9 mouse cellular contexts compared by ENCODE assay signal in genomic region chr2:30285004-30285403, GRCm38 (mm10). TPM values are rescaled to one million over a fixed set of nuclear protein-coding genes. Genes with fewer than 3 reads are reported as not detected.
DNase-seq lines count a peak whose midpoint lies in the region; ATAC-seq and TF ChIP-seq lines count a peak whose summit lies in the region.
"Had no signal": no experiment of that assay in that cellular context is flagged by ENCODE, and none has a peak within 500 bp of the region (broad histone marks: within the 10 kb centered on the region; RNA-seq: fewer than 3 reads in every experiment).

No protein-coding gene starts in this region.

- H3K27me3 ChIP-seq in CH12.LX (replicated peaks): no peaks in the 10 kb centered on the region
- no peaks in the 10 kb centered on the region for H3K27me3 ChIP-seq in forebrain, postnatal 0 days (ENCODE audit: insufficient read depth, low read length)

- 0 out of 2 replicates have a peak, but pooled peaks have one; percentile 28 for TF ChIP-seq EP300 in CH12.LX (IDR thresholded peaks at IDR 0.05; ENCODE audit: low read length)

- peak overlapping the region; percentile 62 to 99 (median 97) for H3K4me3 ChIP-seq in CH12.LX (replicated peaks in 1 of 3; ENCODE audit: low read depth in 2 of 3, low read length in 2 of 3, poor library complexity in 1 of 3)
- H3K4me3 ChIP-seq in forebrain, postnatal 0 days (ENCODE audit: low read depth, low read length): peak overlapping the region; percentile 86
- peak overlapping the region; percentile 86 for H3K4me3 ChIP-seq in macrophage (ENCODE audit: inconsistent target)

- peak overlapping the region; percentile 85 for H3K4me2 ChIP-seq in CH12.LX (ENCODE audit: insufficient read depth, low read depth, poor library complexity, severe bottlenecking)
- H3K4me2 ChIP-seq in forebrain, postnatal 0 days (ENCODE audit: low read depth): peak overlapping the region; percentile 90

- H3K27ac ChIP-seq in CH12.LX (ENCODE audit: insufficient read depth, low read depth) (peak overlapping the region; percentile 30; the same call in 1 of the 2 replicates), macrophage (no peak overlapping the region)
- no peak overlapping the region for H3K27ac ChIP-seq in forebrain, postnatal 0 days (ENCODE audit: low read depth, low read length)

- TF ChIP-seq POLR2A in CH12.LX (IDR thresholded peaks at IDR 0.05; ENCODE audit: low read depth, low read length): peak; percentile 50; the same call in 1 of the 2 replicates

- H3K79me2 ChIP-seq in CH12.LX (replicated peaks; ENCODE audit: control insufficient read depth, extremely low read depth, insufficient read depth, poor library complexity, severe bottlenecking): peaks cover 41% of the 10 kb centered on the region
- H3K79me2 ChIP-seq in macrophage (ENCODE audit: inconsistent target): peaks cover 55% of the 10 kb centered on the region

- 91% methylated on average over 5 of the region's 5 CpGs for WGBS in forebrain, postnatal 0 days
- WGBS in macrophage (ENCODE audit: missing documents): 72% methylated on average over 5 of the region's 5 CpGs

- peaks cover 8 to 26% of the 10 kb centered on the region in 2 experiments for H3K4me1 ChIP-seq in CH12.LX (ENCODE audit: control insufficient read depth in 1 of 2, insufficient read depth in 2 of 2)
- H3K4me1 ChIP-seq in forebrain, postnatal 0 days (ENCODE audit: insufficient read depth): peaks cover 12% of the 10 kb centered on the region

- no peaks in the 10 kb centered on the region for H3K9me3 ChIP-seq in CH12.LX (replicated peaks; ENCODE audit: low read length)
- no peaks in the 10 kb centered on the region for H3K9me3 ChIP-seq in forebrain, postnatal 0 days (ENCODE audit: low read length)

- intact Hi-C loops in heart, postnatal 25 days (cut with DNase I): no loop called here

- H3K36me3 ChIP-seq in CH12.LX (replicated peaks in 1 of 2; ENCODE audit: control insufficient read depth in 1 of 2, insufficient read depth in 1 of 2, low read length in 1 of 2): peaks cover 0 to 32% of the 10 kb centered on the region in 2 experiments
- peaks cover 6% of the 10 kb centered on the region; the same call in 1 of the 2 replicates for H3K36me3 ChIP-seq in forebrain, postnatal 0 days (ENCODE audit: insufficient read depth)
- no peaks in the 10 kb centered on the region for H3K36me3 ChIP-seq in macrophage (ENCODE audit: inconsistent target)

- dilution Hi-C loops in CH12.LX (cut with MboI; ENCODE audit: extremely low pct_ligation_motif_present, extremely low pct_unique_long_range_greater_than_20kb, low sequenced_read_pairs): no loop called here

- no peak for ATAC-seq in forebrain, postnatal 0 days

- 0 out of 4 replicates have a peak, but pooled peaks of 1 of the 2 experiments have one; percentile 5 for TF ChIP-seq CTCF in CH12.LX (conservative IDR thresholded peaks at IDR 0.05 in 1 of 2, IDR thresholded peaks at IDR 0.05 in 1 of 2; ENCODE audit: low read depth in 2 of 2, low read length in 2 of 2)
- TF ChIP-seq CTCF in forebrain, postnatal 0 days (IDR thresholded peaks at IDR 0.05; ENCODE audit: low read depth): no peak

- in situ Hi-C loops in CH12.LX (cut with MboI; ENCODE audit: low pct_ligation_motif_present, low pct_unique_long_range_greater_than_20kb, low sequenced_read_pairs): loop anchor here (5.0 kb wide), 1 partner anchor 98 kb away; no protein-coding TSS in a partner anchor

- no peak for TF ChIP-seq RAD21 in CH12.LX (IDR thresholded peaks at IDR 0.05; ENCODE audit: low read depth, low read length)

- peak; percentile 90 for DNase-seq in heart, adult 11 months
- DNase-seq in heart, postnatal 25 days (ENCODE audit: low spot score): no peak
- peak; percentile 66 for DNase-seq in CH12.LX (ENCODE audit: extremely low read depth)
- no peak for DNase-seq in forebrain, postnatal 0 days
- DNase-seq in right cerebral cortex, postnatal 4 days: no peak
- DNase-seq in frontal cortex, postnatal 25 days (ENCODE audit: low spot score in 2 of 2): no peak
- no peak for DNase-seq in adrenal gland, adult 2 months
- DNase-seq: cerebellum, adult 11-12 months had no signal

- peak overlapping the region; percentile 39 for H3K9ac ChIP-seq in CH12.LX (ENCODE audit: insufficient read depth, low read depth)
- H3K9ac ChIP-seq in forebrain, postnatal 0 days: no peak overlapping the region

TF ChIP-seq in CH12.LX, 34 proteins besides CTCF, POLR2A, EP300 and RAD21 (continues in another document):
- TF ChIP-seq E2F4 (IDR thresholded peaks at IDR 0.05; ENCODE audit: insufficient replicate concordance, low read depth, low read length): no peak
- TF ChIP-seq MAX (IDR thresholded peaks at IDR 0.05; ENCODE audit: low read length): peak; percentile 39; the same call in 1 of the 2 replicates

RNA-seq across cellular contexts. Expression of gene Dolk, which starts 1.1 kb away (rescaled TPM):
- 10 to 100 TPM; 23.6 to 26.3 TPM for total RNA-seq in heart, postnatal 25 days (2021)
- total RNA-seq in CH12.LX (2012; rRNA removed) (17.4 and 18.1 TPM in 2 replicates), CH12.LX (2014; rRNA removed) (11.1 and 11.6 TPM in 2 replicates)
- polyA plus RNA-seq in CH12.LX (2012; ENCODE audit: insufficient read length, low read depth) (10.8 and 11.8 TPM in 2 replicates), macrophage (2018) (13.1 to 21.9 TPM (median 15.9 TPM) in 3 replicates)
- total RNA-seq in forebrain, postnatal 0 days (2014; rRNA removed): 26.6 and 34.8 TPM in 2 replicates
- 31.1 and 37.7 TPM in 2 replicates for polyA plus RNA-seq in forebrain, postnatal 0 days (2015; fragmentation: Nextera tagmentation; extraction: Ambion mirVana)
- total RNA-seq in macrophage (2018; cell fraction: chromatin; rRNA removed): 1 to 10 TPM; 1.1 to 7.8 (median 4.4) TPM
- total RNA-seq in macrophage (2018; cell fraction: cytosol; rRNA removed): 10 to 100 TPM in 25 of 26 experiments, 1 to 10 TPM in 1; 9.5 to 26.0 (median 15.4) TPM
- 10 to 100 TPM in 24 of 26 experiments, 1 to 10 TPM in 2; 4.8 to 27.5 (median 16.7) TPM for total RNA-seq in macrophage (2018; cell fraction: nucleus; rRNA removed)
- 10 to 100 TPM; 39.5 to 61.5 TPM for total RNA-seq in adrenal gland, adult 2 months (2021)
- 39.0 and 42.2 TPM in 2 replicates for polyA plus RNA-seq in adrenal gland, adult 2 months (2012; rRNA removed)

RNA-seq across cellular contexts. Expression of gene Nup188, which starts 1.2 kb away (rescaled TPM):
- total RNA-seq in heart, postnatal 25 days (2021): 10 to 100 TPM; 19.6 to 20.0 TPM
- total RNA-seq in CH12.LX (2012; rRNA removed): 40.2 and 47.6 TPM in 2 replicates
- total RNA-seq in CH12.LX (2014; rRNA removed): 19.7 and 20.9 TPM in 2 replicates
- polyA plus RNA-seq in CH12.LX (2012; ENCODE audit: insufficient read length, low read depth): 58.8 and 61.2 TPM in 2 replicates
- total RNA-seq in forebrain, postnatal 0 days (2014; rRNA removed): 25.1 and 29.3 TPM in 2 replicates
- polyA plus RNA-seq in forebrain, postnatal 0 days (2015; fragmentation: Nextera tagmentation; extraction: Ambion mirVana): 11.8 and 14.1 TPM in 2 replicates
- total RNA-seq in macrophage (2018; cell fraction: chromatin; rRNA removed): 100 to 1,000 TPM in 1 of 26 experiments, 10 to 100 TPM in 25; 21.9 to 112 (median 45.9) TPM
- total RNA-seq in macrophage (2018; cell fraction: cytosol; rRNA removed): 10 to 100 TPM in 25 of 26 experiments, 1 to 10 TPM in 1; 8.9 to 19.7 (median 14.0) TPM
- total RNA-seq in macrophage (2018; cell fraction: nucleus; rRNA removed): 10 to 100 TPM; 14.5 to 56.4 (median 21.3) TPM
- 11.2 to 26.1 TPM (median 14.0 TPM) in 3 replicates for polyA plus RNA-seq in macrophage (2018)
- total RNA-seq in adrenal gland, adult 2 months (2021): 10 to 100 TPM; 24.9 to 31.1 TPM
- 54.4 and 66.6 TPM in 2 replicates for polyA plus RNA-seq in adrenal gland, adult 2 months (2012; rRNA removed)

RNA-seq across cellular contexts. Expression of gene Gm28038, which starts 4.2 kb away (rescaled TPM):
- under 1 TPM in 1 of 2 experiments, not detected in 1; 0.91 TPM for total RNA-seq in heart, postnatal 25 days (2021)
- total RNA-seq in CH12.LX (2012; rRNA removed) (not detected in 2 replicates), CH12.LX (2014; rRNA removed) (not detected in 2 replicates)
- polyA plus RNA-seq in CH12.LX (2012; ENCODE audit: insufficient read length, low read depth) (7.4 TPM in 1 of 2 replicates, not detected in the other), macrophage (2018) (15.9 TPM in 1 of 3 replicates, not detected in the others)
- total RNA-seq in forebrain, postnatal 0 days (2014; rRNA removed): 2.4 TPM in 1 of 2 replicates, not detected in the other
- not detected in 2 replicates for polyA plus RNA-seq in forebrain, postnatal 0 days (2015; fragmentation: Nextera tagmentation; extraction: Ambion mirVana)
- total RNA-seq in macrophage (2018; cell fraction: chromatin; rRNA removed): 1 to 10 TPM in 2 of 26 experiments, not detected in 24; 4.4 to 4.9 TPM
- not detected for total RNA-seq in macrophage (2018; cell fraction: cytosol; rRNA removed)
- not detected for total RNA-seq in macrophage (2018; cell fraction: nucleus; rRNA removed)
- not detected for total RNA-seq in adrenal gland, adult 2 months (2021)
- not detected in 2 replicates for polyA plus RNA-seq in adrenal gland, adult 2 months (2012; rRNA removed)

RNA-seq across cellular contexts. Expression of gene Phyhd1, which starts 19.0 kb away (rescaled TPM):
- total RNA-seq in heart, postnatal 25 days (2021): 100 to 1,000 TPM in 1 of 2 experiments, 10 to 100 TPM in 1; 94.8 to 104 TPM
- total RNA-seq in CH12.LX (2012; rRNA removed): 3.1 and 8.9 TPM in 2 replicates
- total RNA-seq in CH12.LX (2014; rRNA removed): 5.7 and 7.1 TPM in 2 replicates
- 9.7 and 11.5 TPM in 2 replicates for polyA plus RNA-seq in CH12.LX (2012; ENCODE audit: insufficient read length, low read depth)
- 6.3 and 15.7 TPM in 2 replicates for total RNA-seq in forebrain, postnatal 0 days (2014; rRNA removed)
- 5.0 and 6.3 TPM in 2 replicates for polyA plus RNA-seq in forebrain, postnatal 0 days (2015; fragmentation: Nextera tagmentation; extraction: Ambion mirVana)
- 100 to 1,000 TPM in 16 of 26 experiments, 10 to 100 TPM in 10; 51.1 to 446 (median 182) TPM for total RNA-seq in macrophage (2018; cell fraction: chromatin; rRNA removed)
- 10 to 100 TPM; 10.7 to 53.2 (median 26.1) TPM for total RNA-seq in macrophage (2018; cell fraction: cytosol; rRNA removed)
- total RNA-seq in macrophage (2018; cell fraction: nucleus; rRNA removed): 100 to 1,000 TPM in 13 of 26 experiments, 10 to 100 TPM in 13; 35.7 to 247 (median 87.5) TPM
- polyA plus RNA-seq in macrophage (2018): 8.0 to 16.8 TPM (median 13.0 TPM) in 3 replicates
- total RNA-seq in adrenal gland, adult 2 months (2021): 10 to 100 TPM; 17.5 to 18.0 TPM
- 8.5 and 18.3 TPM in 2 replicates for polyA plus RNA-seq in adrenal gland, adult 2 months (2012; rRNA removed)

RNA-seq across cellular contexts. Expression of gene Gm28035, which starts 44.6 kb away (rescaled TPM):
- 1 to 10 TPM; 3.7 to 4.4 TPM for total RNA-seq in heart, postnatal 25 days (2021)
- total RNA-seq in CH12.LX (2012; rRNA removed) (0.46 and 0.64 TPM in 2 replicates), CH12.LX (2014; rRNA removed) (0.27 TPM in 2 replicates)
- polyA plus RNA-seq in CH12.LX (2012; ENCODE audit: insufficient read length, low read depth) (0.35 and 0.36 TPM in 2 replicates), macrophage (2018) (0.17 to 0.26 TPM (median 0.21 TPM) in 3 replicates)
- 4.2 and 5.1 TPM in 2 replicates for total RNA-seq in forebrain, postnatal 0 days (2014; rRNA removed)
- polyA plus RNA-seq in forebrain, postnatal 0 days (2015; fragmentation: Nextera tagmentation; extraction: Ambion mirVana): 0.13 and 0.16 TPM in 2 replicates
- 10 to 100 TPM in 19 of 26 experiments, 1 to 10 TPM in 7; 5.5 to 19.9 (median 13.9) TPM for total RNA-seq in macrophage (2018; cell fraction: chromatin; rRNA removed)
- total RNA-seq in macrophage (2018; cell fraction: cytosol; rRNA removed): 1 to 10 TPM in 3 of 26 experiments, under 1 TPM in 19, not detected in 4; 0.04 to 1.2 (median 0.14) TPM
- total RNA-seq in macrophage (2018; cell fraction: nucleus; rRNA removed): 10 to 100 TPM in 3 of 26 experiments, 1 to 10 TPM in 23; 1.9 to 12.2 (median 5.4) TPM
- 1 to 10 TPM in 1 of 2 experiments, under 1 TPM in 1; 0.97 to 1.9 TPM for total RNA-seq in adrenal gland, adult 2 months (2021)
- polyA plus RNA-seq in adrenal gland, adult 2 months (2012; rRNA removed): 14.0 and 15.0 TPM in 2 replicates

Comparison
In these comparisons a context has a peak if more than half of its experiments do, and no peak if none do; other contexts are left out.
1. DNase-seq: peak in heart, adult 11 months (single experiment) and CH12.LX (single experiment); none in heart, postnatal 25 days (single experiment), forebrain, postnatal 0 days (single experiment), right cerebral cortex, postnatal 4 days (single experiment), frontal cortex, postnatal 25 days (0 of 2) and adrenal gland, adult 2 months (single experiment).
2. Peak in every context shown above with its lines, with median percentiles within 50 percentile points of each other: H3K4me3 ChIP-seq.